Mouse (Mus musculus): ENCODE measurements around the gene Golim4.

GRCm38 (mm10) chr3:75895075-75895474, 61.7 kb downstream of the Golim4 start:
- TF ChIP-seq TAL1 (IDR thresholded peaks at IDR 0.05; ENCODE audit: low read length) (no peak), GATA1 (IDR thresholded peaks at IDR 0.05; ENCODE audit: low read length) (no peak)

Data from erythroblast, embryonic 14.5 days (primary cell).